Mouse (Mus musculus): Measurements from ENCODE around the gene Slc3a2.

- TF ChIP-seq CEBPB (IDR thresholded peaks at IDR 0.05; ENCODE audit: low read depth) (no peak), CTCF (IDR thresholded peaks at IDR 0.05; ENCODE audit: control insufficient read depth, insufficient read depth, insufficient read length) (no peak), MYOG (IDR thresholded peaks at IDR 0.05; ENCODE audit: control insufficient read depth, extremely low read depth, insufficient read length) (no peak), MAX (IDR thresholded peaks at IDR 0.05) (no peak)
Observed at GRCm38 (mm10) chr19:8714653-8715481, 8.3 kb downstream of the Slc3a2 start.
